Mouse (Mus musculus) ovary, postnatal 10 days (tissue): Measurements from ENCODE around the gene Retnlb.
"Not testable (repeated sequence)": the region's sequence is repeated elsewhere in the genome, so short reads cannot be mapped to it uniquely, and the experiment has no call there.

Source experiments
- DNase-seq: peaks from one replicate; pipeline ENCODE4 v3.0.0; 2022; ENCODE audit warnings: low spot score

Retnlb gene

GRCm38 (mm10) chr16:48816695-48817094 is at the start of gene Retnlb:
Gene Retnlb, plus strand, starts transcription at chr16:48816856.
- DNase-seq, result no peak

DNA sequence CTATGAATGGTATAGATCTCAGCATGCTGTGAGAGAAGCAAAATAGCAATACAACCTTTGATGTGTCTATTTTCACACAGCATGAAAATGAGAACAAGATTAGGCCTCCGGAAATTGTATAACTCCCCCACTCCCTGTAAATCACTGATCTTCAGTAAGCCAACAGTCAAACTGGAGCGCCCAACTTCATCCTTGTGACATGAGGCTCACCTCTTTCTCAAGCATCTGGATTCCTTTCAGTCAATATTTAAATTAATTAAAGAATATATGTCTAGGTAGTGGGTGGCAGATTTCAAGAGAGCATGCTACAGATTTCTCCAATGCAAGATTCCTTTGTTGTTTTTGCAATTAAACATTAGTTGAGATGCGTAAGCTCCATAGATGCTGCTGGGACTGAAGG is 47.5 kb upstream of the Retnlb start:
- DNase-seq, result no peak

- no peak for DNase-seq
These were observed 44.6 kb upstream of the Retnlb start, which contains the start of gene Trat1 for GRCm38 (mm10) chr16:48771971-48772445. Gene Trat1, minus strand, starts transcription at chr16:48772021.

- no peak for DNase-seq
These were observed 39.4 kb upstream of the Retnlb start for GRCm38 (mm10) chr16:48777254-48777653.

GRCm38 (mm10) chr16:48786258-48786657 is 30.4 kb upstream of the Retnlb start:
- no peak for DNase-seq

DNA sequence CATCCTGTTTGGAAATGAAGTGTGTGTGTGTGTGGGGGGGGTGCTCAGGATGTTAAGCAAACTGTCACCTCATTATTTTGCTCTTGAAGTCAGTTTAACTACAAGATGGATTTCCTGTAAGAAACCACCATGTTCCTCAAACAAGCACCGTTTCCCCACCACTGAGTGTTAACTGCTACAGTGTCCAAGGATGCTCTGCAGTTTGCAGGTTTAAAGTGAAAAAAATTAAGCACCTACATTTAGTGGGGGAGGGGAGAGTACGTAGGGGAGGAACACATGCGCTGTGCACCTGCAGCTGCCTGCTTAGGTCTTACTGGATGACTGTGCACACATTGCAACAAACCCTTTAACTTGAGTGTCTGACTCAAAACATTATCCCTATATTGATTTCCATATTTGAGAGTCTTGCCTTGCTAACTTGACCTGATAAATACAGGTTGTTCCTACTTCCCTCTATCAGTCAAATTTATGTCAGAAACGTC is 27.9 kb upstream of the Retnlb start:
- no peak for DNase-seq

GRCm38 (mm10) chr16:48798285-48798684 is 18.4 kb upstream of the Retnlb start:
- DNase-seq, result no peak

- no peak for DNase-seq
These were observed 17.2 kb upstream of the Retnlb start for GRCm38 (mm10) chr16:48799470-48799869.

- DNase-seq, result no peak
These were observed 15.8 kb upstream of the Retnlb start for GRCm38 (mm10) chr16:48800906-48801305.

GRCm38 (mm10) chr16:48805412-48805811 is 11.2 kb upstream of the Retnlb start:
- no peak for DNase-seq

GRCm38 (mm10) chr16:48806521-48806920 is 10.1 kb upstream of the Retnlb start:
- DNase-seq, result no peak

DNA sequence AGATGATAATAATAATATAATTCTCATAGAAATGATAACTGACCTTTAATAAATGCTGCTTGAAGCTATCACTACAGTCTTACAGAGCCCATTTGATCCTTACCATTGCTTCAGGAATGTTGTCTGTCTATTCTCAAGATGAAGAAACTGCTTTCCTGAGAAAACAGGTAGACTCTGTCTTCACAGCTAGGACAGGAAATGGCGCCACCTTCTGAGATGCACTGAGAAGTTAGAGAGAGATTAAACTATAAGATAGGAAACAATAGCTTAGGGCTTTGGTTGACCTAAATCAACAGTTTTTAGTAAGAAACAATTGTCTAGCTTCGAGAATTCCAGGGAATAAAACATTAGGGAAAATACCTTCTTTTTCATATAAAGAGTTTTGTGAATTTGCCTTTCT is 7.3 kb upstream of the Retnlb start:
- DNase-seq, result no peak

DNA sequence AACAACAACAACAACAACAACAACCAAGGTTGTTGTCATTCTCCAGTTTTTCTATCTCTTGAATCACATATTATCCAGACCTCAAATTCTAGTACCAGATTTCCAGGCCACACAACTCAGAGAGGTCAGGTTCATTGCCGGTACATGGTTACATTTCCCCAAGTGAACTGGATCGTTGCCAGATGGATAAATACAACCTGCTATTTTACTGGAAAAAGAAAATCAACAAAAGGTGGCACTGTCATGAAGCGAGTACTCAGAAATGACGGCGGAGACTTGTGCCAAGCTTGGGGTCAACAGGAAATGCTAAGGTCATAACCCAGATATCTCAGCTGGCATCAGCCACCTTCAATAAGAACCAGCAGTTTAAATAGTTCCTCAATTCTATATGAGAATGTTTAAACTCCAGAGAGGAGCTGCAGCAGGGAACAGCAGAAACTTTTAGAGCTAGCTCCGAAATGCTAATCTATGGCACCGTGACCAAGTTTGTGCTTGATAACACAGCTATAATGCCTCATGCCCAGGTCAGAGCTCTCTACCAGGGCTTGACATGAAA is 4.7 kb upstream of the Retnlb start:
- no peak for DNase-seq

DNA sequence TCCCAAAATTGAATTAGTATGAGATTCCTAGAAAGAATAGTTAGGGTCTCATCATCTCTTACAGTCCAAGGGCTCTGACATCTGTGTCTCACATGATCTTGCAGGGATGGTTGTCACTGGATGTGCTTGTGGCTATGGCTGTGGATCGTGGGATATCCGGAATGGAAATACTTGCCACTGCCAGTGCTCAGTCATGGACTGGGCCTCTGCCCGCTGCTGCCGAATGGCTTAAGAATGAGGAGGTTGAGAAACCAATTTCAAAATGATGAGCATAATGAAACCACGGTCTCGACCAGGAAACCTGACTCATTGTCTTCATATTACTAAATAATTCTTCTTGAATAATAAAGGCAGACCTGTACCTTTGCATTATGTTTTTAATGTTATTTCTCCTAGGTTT is 1.9 kb downstream of the Retnlb start:
- DNase-seq, result no peak

DNA sequence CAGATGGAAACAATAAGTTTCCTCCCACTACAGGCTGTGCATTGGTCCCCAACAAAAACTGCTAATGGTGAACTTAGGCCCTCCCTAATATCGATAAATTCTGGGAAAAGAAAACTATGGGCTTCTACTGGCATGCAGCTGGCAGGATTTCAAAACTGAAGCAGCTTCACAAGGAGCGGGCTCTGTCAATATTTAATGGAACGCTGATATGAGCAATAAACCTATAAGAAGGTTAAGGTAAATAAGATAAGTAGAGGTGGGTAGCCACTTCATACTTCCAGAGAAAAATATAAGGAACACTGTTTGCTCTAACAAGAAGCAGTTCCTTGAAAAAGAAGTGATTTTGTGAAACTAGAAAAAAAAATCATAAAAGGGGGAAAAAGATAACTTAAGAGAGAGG is 9.8 kb downstream of the Retnlb start:
- DNase-seq, result no peak

GRCm38 (mm10) chr16:48827625-48828024 is 11.0 kb downstream of the Retnlb start:
- no peak for DNase-seq

GRCm38 (mm10) chr16:48829060-48829459 is 12.4 kb downstream of the Retnlb start:
- no peak for DNase-seq

DNA sequence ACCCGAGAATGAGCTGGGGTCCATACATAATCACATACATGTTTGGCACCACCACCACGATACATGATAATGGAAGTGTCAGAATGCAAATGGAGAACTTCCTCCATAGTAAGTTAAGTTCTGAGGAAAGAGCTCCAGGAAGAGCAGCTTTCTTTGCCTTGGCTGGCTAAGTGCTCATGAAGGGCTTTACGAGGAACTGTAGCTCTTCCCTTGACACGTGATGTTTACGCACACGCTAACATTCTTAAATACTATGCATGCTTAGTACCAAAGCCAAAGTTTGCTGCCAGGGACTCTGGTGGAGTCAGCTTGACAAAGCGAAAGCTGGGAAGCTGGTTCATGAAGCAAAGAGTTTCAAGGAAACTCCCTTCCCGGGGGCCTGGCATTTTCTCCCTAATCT is 15.4 kb downstream of the Retnlb start:
- DNase-seq, result no peak

GRCm38 (mm10) chr16:48833626-48834025 is 17.0 kb downstream of the Retnlb start:
- DNase-seq, result not testable (repeated sequence)

GRCm38 (mm10) chr16:48842266-48842665 is 25.6 kb downstream of the Retnlb start, which contains the start of gene Retnla:
Gene Retnla, plus strand, starts transcription at chr16:48842551.
- DNase-seq, result no peak

DNA sequence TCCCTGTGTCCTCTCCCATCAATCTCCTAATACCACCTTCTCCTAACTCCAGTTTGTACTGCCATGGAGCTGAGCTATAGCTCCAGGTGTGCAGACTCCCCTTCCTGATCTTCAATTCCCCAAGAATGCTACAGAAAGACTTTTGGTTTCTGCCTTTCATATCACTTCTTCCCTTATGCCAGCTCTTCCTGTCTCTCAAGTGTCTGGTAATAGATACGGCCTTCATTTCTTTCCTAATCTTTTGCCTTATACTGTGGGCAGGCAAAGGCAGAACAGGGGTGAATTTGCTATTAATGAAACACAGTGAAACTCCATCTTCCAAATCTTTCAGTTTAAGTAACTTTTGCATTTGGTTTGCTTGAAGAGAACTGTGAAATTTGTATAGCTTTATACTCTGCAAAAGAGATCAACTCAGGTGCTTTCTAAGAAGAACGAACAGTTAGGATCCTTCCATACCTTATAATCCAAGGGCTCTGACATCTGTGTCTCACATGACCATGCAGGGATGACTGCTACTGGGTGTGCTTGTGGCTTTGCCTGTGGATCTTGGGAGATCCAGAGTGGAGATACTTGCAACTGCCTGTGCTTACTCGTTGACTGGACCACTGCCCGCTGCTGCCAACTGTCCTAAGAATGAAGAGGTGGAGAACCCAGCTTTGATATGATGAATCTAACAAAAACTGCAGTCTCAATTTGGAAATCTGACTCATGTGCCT is 27.2 kb downstream of the Retnlb start:
- DNase-seq, result no peak

- not testable (repeated sequence) for DNase-seq
These were observed 48.3 kb downstream of the Retnlb start for GRCm38 (mm10) chr16:48865004-48865403.

GRCm38 (mm10) chr16:48867690-48868089 is 51.0 kb downstream of the Retnlb start:
- no peak for DNase-seq
